Mouse (Mus musculus) kidney, embryonic 14.5 days (tissue): ENCODE measurements around the gene Retreg2. TPM values are rescaled to one million over a fixed set of nuclear protein-coding genes. Genes with fewer than 3 reads are reported as not detected.

Experiments
- ATAC-seq: fragments of 200-750 bp; cut with Nextera tagmentation; 2 replicates; pipeline ENCODE4 v1.8.0; 2017; ENCODE audit warnings: moderate number of reproducible peaks, mild to moderate bottlenecking, moderate TSS enrichment, moderate library complexity; ENCODE audit not compliant: low FRiP score, low TSS enrichment
- H3K27ac ChIP-seq: fragments of 300-500 bp; sonication (generic); 2 replicates; pipeline ENCODE4 v1.5.1; 2014; ENCODE audit warnings: low read depth, mild to moderate bottlenecking, low read length, moderate library complexity, mixed read lengths
- H3K27me3 ChIP-seq: fragments of 300-500 bp; sonication (generic); 2 replicates; pipeline ENCODE4 v1.6.1; 2014; ENCODE audit warnings: mild to moderate bottlenecking, low read length; ENCODE audit not compliant: control insufficient read depth, insufficient read depth
- H3K36me3 ChIP-seq: fragments of 300-500 bp; sonication (generic); 2 replicates; pipeline ENCODE4 v1.6.1; 2014; ENCODE audit warnings: low read length, mixed read lengths; ENCODE audit not compliant: control insufficient read depth, insufficient read depth
- H3K4me1 ChIP-seq: fragments of 300-500 bp; sonication (generic); 2 replicates; pipeline ENCODE4 v1.6.1; 2014; ENCODE audit warnings: low read length, mixed read lengths; ENCODE audit not compliant: control insufficient read depth, insufficient read depth
- H3K4me2 ChIP-seq: fragments of 300-500 bp; sonication (generic); replicated peaks from 2 replicates; pipeline ENCODE4 v1.6.1; 2014; ENCODE audit warnings: low read depth, mild to moderate bottlenecking, low read length
- H3K4me3 ChIP-seq: fragments of 300-500 bp; sonication (generic); 2 replicates; pipeline ENCODE4 v1.5.1; 2014; ENCODE audit warnings: mild to moderate bottlenecking, low read length
- H3K9ac ChIP-seq: fragments of 300-500 bp; sonication (generic); 2 replicates; pipeline ENCODE4 v1.6.1; 2014; ENCODE audit warnings: low read depth, mild to moderate bottlenecking, low read length, moderate library complexity
- H3K9me3 ChIP-seq: fragments of 300-500 bp; sonication (generic); 2 replicates; pipeline ENCODE4 v1.6.1; 2016; ENCODE audit warnings: low read length; ENCODE audit not compliant: control insufficient read depth
- WGBS: fragments of 180-500 bp; shearing (Covaris S2); extraction: QIAGEN DNeasy Blood & Tissue Kit; methylation state at CpG from one replicate; pipeline ENCODE4 v1.1.7; 2014; 5-methylcytosine and 5-hydroxymethylcytosine counted together
- polyA plus RNA-seq: library from polyadenylated mRNA; unstranded; fragments of >200 nt; fragmentation: Nextera tagmentation; extraction: Ambion mirVana; gene quantifications from 2 replicates; pipeline ENCODE4 v1.2.1, GENCODE M21; 2014

Gene Retreg2
- polyA plus RNA-seq, 1 experiment from 2014 or later, result 56.0 TPM

DNA sequence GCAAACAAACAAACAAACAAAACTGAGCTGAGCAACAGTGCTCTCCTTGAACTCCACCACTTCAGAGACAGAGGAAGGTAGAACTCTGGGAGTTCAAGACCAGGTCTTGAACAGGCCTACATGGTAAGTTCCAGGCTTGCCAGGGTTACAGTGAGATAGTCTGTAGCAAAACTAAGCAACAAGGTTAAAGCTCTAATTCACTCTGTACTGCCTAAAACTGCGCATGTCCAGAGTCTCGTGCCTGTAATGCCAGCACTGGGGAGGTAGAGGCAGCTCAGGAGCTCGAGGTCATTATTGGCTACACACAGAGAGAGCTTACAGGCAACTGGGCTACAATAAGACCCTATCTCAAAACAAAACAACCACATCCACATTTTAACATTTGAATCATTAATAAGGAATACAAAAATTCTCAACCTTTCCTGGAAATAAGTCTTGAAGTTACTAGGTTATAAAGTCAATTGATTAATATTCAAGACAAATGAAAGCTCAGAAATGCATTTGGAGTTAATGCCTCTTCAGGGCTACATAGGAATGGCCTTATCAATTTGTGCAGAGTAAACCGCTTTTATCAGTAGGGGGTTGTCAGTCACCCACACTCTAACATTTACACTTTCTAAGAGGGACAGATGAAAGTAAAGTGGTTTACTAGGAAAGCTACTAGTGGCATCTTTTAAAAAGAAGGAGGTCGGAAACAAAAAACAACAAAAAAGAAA lies 17.1 kb downstream of the Retreg2 start:
- WGBS, result 78% methylated on average over 5 of the region's 5 CpGs
- H3K36me3 ChIP-seq, result no peaks in the 10 kb centered on the region
- H3K4me3 ChIP-seq, result no peak overlapping the region
- no peak overlapping the region for H3K4me2 ChIP-seq
- no peaks in the 10 kb centered on the region for H3K4me1 ChIP-seq
- no peaks in the 10 kb centered on the region for H3K9me3 ChIP-seq
- no peak for ATAC-seq
- no peak overlapping the region for H3K27ac ChIP-seq
- peaks cover 3% of the 10 kb centered on the region; the same call in 1 of the 2 replicates for H3K27me3 ChIP-seq
- no peak overlapping the region for H3K9ac ChIP-seq

- no peaks in the 10 kb centered on the region for H3K9me3 ChIP-seq
- no peak overlapping the region for H3K27ac ChIP-seq
- peaks cover 3% of the 10 kb centered on the region; the same call in 1 of the 2 replicates for H3K27me3 ChIP-seq
- H3K36me3 ChIP-seq, result no peaks in the 10 kb centered on the region
- no peak overlapping the region for H3K4me2 ChIP-seq
- H3K4me3 ChIP-seq, result no peak overlapping the region
- no peak for ATAC-seq
- H3K9ac ChIP-seq, result no peak overlapping the region
- H3K4me1 ChIP-seq, result no peaks in the 10 kb centered on the region
- 85% methylated on average over 4 of the region's 4 CpGs for WGBS
Measured at GRCm38 (mm10) chr1:75160256-75160617, 17.7 kb downstream of the Retreg2 start.

DNA sequence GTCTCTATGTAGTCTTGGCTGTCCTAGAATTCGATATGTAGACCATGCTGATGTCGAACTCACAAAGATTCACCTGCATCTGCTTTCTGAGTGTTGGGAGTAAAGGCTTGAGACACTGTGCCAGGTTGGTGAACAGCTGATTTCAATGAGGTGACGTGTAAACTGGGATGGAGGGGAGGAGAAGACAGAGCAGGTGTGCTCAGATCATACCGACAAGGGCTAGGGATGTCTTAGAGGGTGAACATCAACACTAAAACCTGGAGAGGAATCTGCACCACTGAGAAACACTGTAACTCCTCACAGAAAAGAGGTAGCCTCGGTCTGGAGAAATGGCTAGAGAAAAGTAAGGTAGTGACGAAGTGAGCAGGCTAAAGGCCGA lies 25.5 kb downstream of the Retreg2 start:
- Histone ChIP-seq H3K9me3 (no peaks in the 10 kb centered on the region), H3K27me3 (no peaks in the 10 kb centered on the region), H3K4me1 (peaks cover 5% of the 10 kb centered on the region), H3K4me3 (peak overlapping the region; percentile 68), H3K9ac (peak overlapping the region; percentile 68; the same call in 1 of the 2 replicates), H3K27ac (peak overlapping the region; percentile 70; the same call in 1 of the 2 replicates), H3K4me2 (peak overlapping the region; percentile 48), H3K36me3 (peaks cover 27% of the 10 kb centered on the region)
- peak; percentile 14 for ATAC-seq
- WGBS, result 9% methylated on average over 7 of the region's 7 CpGs

DNA sequence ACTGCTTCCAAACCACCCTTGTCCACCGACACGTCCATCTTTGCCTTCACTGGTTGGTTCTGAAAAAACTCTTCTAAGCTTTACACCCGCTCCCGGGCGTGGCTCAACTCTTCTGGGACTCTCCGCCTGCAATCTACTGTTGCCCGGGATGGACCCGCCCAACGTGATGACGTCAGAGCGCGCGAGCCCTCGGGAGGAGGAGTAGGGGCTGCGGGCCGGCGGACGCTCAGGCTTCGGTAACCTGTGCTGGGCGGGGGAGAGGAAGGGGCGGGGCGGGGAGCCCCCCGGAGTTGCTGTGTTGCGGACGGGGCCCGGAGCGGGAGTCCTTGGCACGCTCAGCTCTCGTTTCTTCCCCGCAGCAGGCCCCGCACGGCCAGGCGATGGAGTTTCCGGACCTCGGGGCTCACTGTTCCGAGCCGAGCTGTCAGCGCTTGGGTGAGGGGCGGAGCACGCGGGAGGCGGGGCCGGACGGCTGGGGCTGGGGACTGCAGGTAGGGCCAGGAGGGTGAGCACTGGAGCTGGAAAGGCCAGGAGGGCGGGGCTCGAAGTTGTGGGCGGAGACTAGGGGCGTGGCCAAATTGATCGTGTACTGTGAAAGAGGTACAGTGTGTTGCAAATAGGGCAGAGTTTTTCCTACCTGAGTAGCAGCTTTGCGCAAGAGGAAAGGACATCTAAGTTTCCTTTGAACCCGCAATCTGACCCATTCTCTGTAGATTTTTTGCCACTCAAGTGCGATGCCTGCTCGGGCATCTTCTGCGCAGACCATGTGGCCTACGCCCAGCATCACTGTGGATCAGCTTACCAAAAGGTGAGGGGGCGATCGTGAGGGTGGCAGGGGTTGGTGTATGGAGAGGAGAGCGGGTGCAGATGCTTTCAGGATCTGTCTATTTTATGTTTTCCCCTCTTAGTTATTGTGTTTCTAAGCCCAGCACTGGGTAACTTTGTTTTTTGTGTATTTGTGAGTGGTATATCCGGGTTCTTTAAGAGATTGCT lies 26.2 kb downstream of the Retreg2 start, which contains the start of gene Zfand2b:
Zfand2b (plus strand) TSS at position 175 of the 993 bp plus-strand sequence.
- Histone ChIP-seq H3K27ac (peak within 1 kb of the TSS; percentile 70), H3K9ac (peak within 1 kb of the TSS; percentile 68), H3K27me3 (no peaks in the 10 kb centered on the region), H3K4me2 (peak within 1 kb of the TSS; percentile 48), H3K4me1 (peaks cover 5% of the 10 kb centered on the region), H3K4me3 (peak within 1 kb of the TSS; percentile 68), H3K9me3 (no peaks in the 10 kb centered on the region), H3K36me3 (peaks cover 31% of the 10 kb centered on the region)
- WGBS, result 2% methylated on average over 57 of the region's 59 CpGs
- ATAC-seq, result peak; percentile 98

GRCm38 (mm10) chr1:75179334-75180104 lies 36.9 kb downstream of the Retreg2 start:
- peak overlapping the region; percentile 49 for H3K4me3 ChIP-seq
- peak overlapping the region; percentile 53; the same call in 1 of the 2 replicates for H3K9ac ChIP-seq
- H3K4me2 ChIP-seq, result peak overlapping the region; percentile 80
- peak; percentile 41 for ATAC-seq
- H3K36me3 ChIP-seq, result peaks cover 37% of the 10 kb centered on the region
- H3K9me3 ChIP-seq, result no peaks in the 10 kb centered on the region
- H3K27me3 ChIP-seq, result no peaks in the 10 kb centered on the region
- 6% methylated on average over 23 of the region's 23 CpGs for WGBS
- H3K4me1 ChIP-seq, result peaks cover 18% of the 10 kb centered on the region
- 0 out of 2 replicates have a peak overlapping the region, but pooled peaks have one; percentile 7 for H3K27ac ChIP-seq

GRCm38 (mm10) chr1:75180105-75180590 lies 37.6 kb downstream of the Retreg2 start, which contains the start of gene Abcb6:
Gene Abcb6, minus strand, starts transcription at chr1:75180392.
- peaks cover 18% of the 10 kb centered on the region for H3K4me1 ChIP-seq
- peaks cover 38% of the 10 kb centered on the region for H3K36me3 ChIP-seq
- no peaks in the 10 kb centered on the region for H3K9me3 ChIP-seq
- WGBS, result 1% methylated on average over 31 of the region's 31 CpGs
- peak within 1 kb of the TSS; percentile 80 for H3K4me2 ChIP-seq
- ATAC-seq, result peak; percentile 91
- H3K9ac ChIP-seq, result peak within 1 kb of the TSS; percentile 53
- H3K27me3 ChIP-seq, result no peaks in the 10 kb centered on the region
- H3K27ac ChIP-seq, result 0 out of 2 replicates have a peak within 1 kb of the TSS, but pooled peaks have one; percentile 7
- H3K4me3 ChIP-seq, result peak within 1 kb of the TSS; percentile 49

GRCm38 (mm10) chr1:75180741-75181140 lies 38.2 kb downstream of the Retreg2 start:
- Histone ChIP-seq H3K4me3 (peak overlapping the region; percentile 49), H3K9ac (0 out of 2 replicates have a peak overlapping the region, but pooled peaks have one; percentile 53), H3K4me2 (peak overlapping the region; percentile 80), H3K9me3 (no peaks in the 10 kb centered on the region), H3K27me3 (no peaks in the 10 kb centered on the region), H3K4me1 (peaks cover 18% of the 10 kb centered on the region), H3K36me3 (peaks cover 40% of the 10 kb centered on the region), H3K27ac (no peak overlapping the region)
- no peak for ATAC-seq
- 26% methylated on average over 6 of the region's 7 CpGs for WGBS

DNA sequence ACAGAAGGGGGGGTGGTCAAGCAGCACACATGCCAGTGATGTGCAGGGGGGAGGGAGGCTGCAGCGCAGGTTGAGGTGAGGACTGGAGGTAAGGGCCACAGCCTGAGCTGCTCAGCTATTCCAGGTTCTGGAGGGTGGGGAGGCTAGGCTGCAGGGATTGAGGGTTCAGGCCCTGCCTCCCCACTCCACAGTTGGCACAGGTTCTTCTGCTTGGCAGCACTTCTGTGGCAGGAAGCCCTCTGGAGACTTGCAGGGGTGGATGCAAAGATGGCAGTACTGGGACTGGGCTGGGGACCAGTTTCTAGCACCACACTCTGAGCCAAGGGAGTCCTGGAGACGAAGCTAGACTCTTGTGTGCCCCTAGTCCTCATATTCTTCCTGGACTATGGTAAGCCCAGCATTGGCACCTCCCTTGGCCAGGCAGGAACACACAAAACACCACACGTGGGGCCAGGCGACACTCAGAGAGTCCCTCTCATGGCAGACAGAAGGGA lies 38.8 kb downstream of the Retreg2 start:
- Histone ChIP-seq H3K4me1 (peaks cover 18% of the 10 kb centered on the region), H3K4me3 (no peak overlapping the region), H3K36me3 (peaks cover 41% of the 10 kb centered on the region), H3K9me3 (no peaks in the 10 kb centered on the region), H3K27me3 (no peaks in the 10 kb centered on the region), H3K4me2 (no peak overlapping the region), H3K9ac (no peak overlapping the region), H3K27ac (no peak overlapping the region)
- no peak for ATAC-seq
- WGBS, result 87% methylated on average over 4 of the region's 4 CpGs
